Mouse (Mus musculus) left cerebral cortex, adult 9 months (tissue): ENCODE results near the gene Il18rap.
A peak's percentile ranks its signal among the peaks of the same experiment; 100 is the strongest.

Source experiments
- DNase-seq, 2 experiments: peaks; one replicate each; pipeline ENCODE4 v3.0.0; 2022; ENCODE audit warnings: low spot score in 2 of 2

The Il18rap gene

DNA sequence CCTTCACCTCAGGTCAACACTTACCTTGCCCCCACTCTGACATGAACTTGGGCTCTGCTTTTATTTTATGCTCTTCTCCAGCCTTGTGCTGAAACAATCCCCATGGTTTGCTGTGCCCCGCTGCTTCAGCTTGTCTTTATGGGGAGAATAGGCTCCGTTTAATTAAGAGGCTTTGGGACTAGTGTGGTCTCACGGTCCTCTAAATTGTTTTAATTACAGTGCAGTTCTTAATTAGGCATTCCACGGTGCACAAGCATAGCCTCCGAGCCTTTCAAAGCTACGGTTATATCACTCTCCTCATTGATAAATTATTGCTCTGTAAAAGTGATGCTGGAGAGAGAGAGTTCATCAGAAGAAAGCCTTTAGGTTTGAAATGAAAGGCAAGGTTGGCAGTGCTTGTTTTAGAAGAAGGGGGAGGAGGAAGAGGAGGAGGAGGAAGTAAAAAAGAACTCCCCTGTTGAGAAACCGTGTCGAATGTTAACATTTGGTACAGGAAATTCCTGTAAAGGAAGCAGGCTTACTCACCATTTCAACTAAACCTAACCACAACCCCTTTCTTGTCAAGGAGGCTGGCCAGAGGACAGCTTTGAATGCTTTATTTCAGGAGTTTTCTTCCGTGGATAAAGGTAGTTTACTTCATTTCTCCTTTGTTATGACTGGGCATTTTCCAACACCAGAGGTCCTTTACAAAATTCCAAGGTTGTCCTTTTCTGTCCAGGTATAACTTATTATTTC, at the start of gene Il18rap:
Gene Il18rap, plus strand, starts transcription at position 512 of the 735 bp plus-strand sequence.
- DNase-seq = no peak

DNA sequence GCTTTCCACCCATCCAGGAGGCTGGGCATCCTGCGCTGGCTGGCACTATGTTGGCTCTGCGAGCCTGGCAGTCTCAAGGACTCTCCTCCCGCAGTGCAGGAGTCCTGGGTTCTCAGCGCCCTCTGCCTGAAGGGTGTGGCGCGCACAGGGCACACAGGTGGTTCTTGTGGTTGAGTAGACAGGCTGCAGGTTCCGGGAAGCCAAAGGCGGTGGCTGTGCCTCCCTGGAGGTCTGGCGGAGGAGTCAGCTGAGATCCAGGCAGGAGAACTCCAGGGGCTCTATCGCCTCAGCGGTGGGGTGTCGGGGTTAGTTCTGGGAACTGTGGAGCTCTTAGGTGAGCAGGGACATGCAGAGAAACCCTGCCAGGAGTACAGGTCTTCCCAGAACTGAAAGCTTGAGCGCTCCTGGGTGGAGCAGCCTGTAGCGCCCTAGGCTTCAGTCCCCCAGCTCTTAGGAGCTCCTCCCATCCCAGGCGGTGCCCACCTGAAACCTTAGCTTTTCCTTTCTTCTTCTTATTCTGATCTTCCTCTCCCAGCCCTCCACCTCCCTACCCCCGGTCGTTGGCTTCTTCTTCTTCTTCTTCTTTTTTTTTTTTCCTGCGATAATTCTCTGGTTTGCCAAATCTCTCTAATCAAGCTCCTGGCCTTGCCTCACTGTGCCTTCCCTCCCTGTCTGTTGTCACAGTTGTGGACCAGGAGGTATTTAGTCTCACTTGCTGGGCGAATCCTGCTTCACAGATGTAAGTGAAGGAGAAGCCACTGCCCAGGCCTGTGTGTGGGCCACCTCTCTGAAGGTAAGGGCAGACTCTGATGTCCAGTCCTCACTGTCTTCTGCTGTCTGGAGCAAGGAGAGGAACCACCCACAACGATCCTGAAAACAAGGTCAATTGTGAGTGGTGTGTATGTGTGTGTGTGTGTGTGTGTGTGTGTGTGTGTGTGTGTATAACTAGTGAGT, 49.4 kb upstream of the Il18rap start, which contains the start of gene Il18r1:
Gene Il18r1, plus strand, starts transcription at position 76 of the 954 bp plus-strand sequence.
- no peak for DNase-seq

DNA sequence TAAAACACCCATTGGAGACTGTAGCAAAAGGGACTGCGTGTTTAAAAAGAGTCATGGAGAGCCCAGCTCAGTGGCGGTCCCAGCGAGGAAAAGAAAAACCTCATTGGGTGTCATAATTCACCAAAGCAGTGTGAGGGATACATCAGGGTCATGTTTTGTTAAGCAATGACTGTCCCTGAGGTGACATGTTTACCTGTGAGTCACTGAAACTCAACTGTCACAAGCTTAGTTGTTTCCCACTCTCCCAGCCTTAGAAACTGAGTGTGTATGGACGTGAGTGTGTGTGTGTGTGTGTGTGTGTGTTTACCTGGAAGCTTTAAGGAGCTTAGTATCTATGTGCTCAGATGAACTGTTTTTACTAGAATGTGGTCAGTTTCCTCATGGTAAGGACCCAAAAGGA, 47.9 kb upstream of the Il18rap start:
- no peak for DNase-seq

DNA sequence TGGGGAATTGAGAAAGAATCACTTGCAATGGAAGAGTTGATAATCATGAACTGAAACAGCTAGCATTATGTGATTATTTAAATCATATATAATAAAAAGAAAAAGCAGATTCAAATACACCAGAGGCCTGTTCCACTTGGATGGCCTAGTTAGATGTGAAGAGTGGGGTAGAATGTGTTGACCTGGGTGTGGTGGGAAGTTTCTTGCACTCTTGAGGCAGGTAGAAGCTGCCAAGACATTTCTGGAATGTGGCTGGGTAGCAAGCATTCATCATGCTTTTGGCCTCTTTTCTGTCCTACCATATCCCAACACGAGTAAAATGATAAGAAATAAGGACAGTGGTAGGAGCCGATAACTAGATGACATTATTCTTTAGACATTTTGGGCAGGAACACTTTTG, 46.4 kb upstream of the Il18rap start:
- no peak for DNase-seq

DNA sequence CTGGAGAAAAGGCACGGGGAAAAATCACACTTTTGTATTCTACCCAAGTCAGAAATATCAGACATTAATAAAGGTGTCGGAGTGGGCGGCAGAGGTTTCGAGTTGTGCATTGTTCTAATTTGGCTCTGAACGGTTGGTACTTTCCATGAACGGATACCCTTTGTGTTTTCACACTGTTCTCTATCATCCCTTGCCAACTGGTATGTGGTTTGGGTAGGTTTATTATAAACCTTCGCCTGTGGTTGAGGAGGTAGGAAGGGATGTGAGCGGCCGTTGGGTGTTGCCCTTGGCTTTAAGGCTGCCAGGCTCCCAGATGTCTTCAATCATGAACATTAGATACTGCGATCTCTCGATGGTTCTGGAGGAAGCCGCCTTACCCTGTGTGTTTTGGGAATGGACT, 45.3 kb upstream of the Il18rap start:
- DNase-seq = no peak

DNA sequence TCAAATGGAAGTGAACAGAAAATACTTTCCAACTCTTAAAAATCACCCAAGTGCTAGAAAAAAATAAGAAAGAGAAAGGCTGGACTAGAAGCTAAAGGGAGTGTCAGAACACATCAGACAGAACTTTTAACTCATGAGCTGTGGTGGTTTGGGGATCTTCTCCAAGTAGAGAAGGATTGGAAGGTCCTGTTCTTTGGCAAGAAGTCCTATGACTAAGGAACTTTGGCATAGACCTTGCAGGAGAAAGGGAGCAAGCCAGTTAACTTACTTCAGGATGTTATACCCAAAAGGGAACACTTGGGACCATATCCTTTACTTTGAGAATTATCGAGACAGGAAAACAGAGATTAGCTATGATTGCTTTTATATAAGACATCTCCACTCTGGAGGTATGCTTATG, 42.8 kb upstream of the Il18rap start:
- DNase-seq = no peak

DNA sequence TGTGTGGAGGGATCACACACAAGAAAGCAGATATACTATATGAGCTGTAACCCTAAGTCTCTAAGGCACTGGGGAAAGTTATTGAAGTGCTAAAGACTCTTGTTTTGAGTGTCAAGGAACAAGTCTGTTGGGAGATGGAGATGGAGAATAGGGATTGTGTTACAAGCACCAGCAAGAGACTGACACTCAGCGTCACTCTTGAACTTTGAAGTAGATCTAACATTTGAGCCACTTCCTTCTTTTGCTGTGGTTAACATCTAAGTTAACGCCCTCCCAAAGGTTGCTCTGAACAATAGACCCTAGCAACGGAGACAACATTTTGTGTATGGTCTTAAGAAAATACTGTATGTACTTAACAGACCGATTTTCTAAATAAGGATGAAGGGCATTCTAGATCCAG, 41.5 kb upstream of the Il18rap start:
- DNase-seq = no peak

DNA sequence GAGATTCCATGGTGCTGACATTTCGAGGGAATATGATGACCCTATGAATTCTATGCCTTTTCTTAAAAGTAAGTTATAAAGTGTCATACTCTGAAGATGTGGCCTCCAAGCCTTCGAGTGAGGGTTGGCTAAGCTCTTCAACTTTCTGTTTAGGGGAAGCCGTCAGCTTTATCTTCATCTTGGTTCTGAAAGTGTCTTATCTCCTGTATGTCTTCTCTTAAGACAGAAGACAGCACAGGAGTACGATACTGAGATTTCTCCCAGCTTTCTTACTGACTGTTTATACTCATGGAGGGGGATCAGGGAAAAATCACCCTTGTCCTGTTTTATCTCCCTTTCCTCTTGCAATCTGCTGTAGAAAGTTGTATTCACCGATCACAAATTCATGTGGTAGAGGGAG, 40.8 kb upstream of the Il18rap start:
- DNase-seq = no peak

DNA sequence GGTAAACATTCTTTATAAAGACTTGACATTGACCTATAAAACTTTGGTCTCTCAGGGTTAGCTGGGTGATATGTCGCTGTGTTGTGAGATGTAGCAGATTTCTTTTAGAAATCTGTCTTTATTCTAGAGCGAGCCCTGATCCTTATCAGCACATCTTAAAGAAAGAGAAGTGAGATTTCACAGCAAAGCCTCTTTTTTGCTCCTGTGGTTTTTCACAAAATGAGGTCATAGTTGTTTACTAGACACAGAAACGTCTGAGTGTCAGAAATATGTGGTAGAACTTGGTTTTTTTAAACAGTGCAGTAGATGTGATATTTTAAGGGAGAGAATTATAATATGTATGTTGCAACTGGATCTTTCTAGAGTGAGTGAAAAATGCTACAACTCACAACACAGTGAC, 39.5 kb upstream of the Il18rap start:
- DNase-seq = no peak

DNA sequence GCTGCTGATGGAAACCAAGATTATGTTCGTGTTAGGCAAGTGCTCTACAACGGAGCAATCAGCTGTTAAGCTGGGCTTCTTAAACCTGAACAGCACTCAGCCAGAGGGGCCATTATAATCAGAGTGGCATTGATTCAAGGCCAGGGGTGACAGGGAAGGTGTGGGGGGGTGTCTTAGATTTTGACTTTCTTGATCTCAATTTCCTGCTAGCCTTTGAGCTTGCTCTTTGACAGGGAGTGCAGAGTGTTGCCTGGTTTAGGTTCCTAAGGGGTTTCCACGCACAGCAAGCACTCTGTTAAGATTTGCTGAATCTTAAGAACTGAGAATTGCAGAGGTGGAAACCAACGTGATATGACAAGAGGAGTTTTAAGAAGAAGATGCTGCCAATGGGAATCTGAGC, 38.4 kb upstream of the Il18rap start:
- no peak for DNase-seq

DNA sequence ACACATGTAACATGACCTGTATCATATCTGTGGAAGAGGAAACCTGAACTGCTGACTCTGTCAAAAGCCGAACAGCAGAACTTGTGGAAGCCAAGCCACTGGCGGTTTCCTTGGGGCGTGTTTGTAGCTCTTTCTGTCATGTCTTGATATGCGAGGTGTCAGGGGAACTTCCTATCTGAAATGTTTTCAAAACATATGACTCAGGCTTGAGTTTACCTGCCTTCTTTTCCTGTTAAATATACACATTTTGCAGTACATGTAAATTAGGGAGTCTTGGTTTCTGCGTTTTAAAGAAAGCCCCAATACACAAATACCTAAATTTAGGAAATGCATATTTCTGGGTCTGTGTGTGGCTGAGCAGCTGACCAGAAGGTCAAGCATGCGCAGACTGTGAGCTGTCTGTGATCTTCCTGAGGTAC, 35.6 kb upstream of the Il18rap start:
- no peak for DNase-seq

DNA sequence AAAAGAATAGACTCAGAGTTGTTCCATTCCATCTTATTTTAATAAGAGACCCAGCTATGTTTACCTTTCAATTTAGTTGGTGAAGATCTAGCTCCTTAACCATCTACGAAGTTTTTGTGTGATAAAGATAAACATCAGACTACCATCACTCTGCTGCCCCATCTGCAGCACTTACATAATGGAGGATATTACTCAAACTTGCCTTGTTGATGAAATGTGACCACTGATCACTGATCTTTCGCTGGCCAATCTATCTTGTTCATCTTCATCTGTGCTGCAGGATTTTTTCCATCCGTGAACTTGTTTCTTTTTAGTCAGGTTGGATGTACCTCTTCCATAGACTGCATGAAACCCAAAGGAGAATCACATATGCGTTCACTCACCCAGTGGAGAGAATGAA, 20.6 kb upstream of the Il18rap start:
- DNase-seq = no peak

DNA sequence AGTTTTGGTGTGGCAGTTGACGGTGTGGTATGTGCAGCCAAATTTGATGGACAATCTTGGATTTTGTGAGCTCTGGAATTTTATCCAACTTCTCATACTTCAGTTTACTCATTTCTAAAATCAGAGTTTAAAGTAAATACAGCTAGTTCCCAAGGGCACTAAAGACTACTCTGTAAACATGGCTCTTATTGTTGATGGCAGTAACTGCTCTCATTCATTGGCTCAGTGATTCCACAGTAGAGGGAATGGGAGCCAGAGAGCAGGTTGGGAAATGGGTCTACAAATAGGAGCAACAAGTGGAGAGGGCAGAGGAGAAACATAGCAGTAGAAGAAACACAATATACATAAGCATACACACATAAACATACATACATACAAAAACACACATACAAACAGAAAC, 15.5 kb upstream of the Il18rap start:
- DNase-seq = no peak

DNA sequence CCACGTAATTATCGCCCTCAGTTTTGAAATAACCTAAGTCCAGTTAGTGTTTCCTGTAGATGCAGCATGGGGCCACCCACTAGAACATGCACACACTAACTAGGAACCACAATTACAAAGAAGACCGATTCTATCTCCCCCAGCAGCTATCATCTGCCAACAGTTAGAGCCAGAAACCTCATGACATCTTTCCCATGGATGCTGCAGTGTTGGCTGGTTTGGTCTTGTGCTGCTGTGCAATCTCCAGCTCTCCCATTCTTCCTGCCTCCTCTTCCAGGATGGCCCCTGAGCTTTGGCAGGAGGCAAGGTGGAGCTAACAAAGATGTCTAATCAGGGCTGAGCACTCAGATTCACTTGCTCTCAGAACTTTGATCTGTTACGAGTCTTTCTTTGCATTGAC, 14.0 kb upstream of the Il18rap start:
- no peak for DNase-seq

DNA sequence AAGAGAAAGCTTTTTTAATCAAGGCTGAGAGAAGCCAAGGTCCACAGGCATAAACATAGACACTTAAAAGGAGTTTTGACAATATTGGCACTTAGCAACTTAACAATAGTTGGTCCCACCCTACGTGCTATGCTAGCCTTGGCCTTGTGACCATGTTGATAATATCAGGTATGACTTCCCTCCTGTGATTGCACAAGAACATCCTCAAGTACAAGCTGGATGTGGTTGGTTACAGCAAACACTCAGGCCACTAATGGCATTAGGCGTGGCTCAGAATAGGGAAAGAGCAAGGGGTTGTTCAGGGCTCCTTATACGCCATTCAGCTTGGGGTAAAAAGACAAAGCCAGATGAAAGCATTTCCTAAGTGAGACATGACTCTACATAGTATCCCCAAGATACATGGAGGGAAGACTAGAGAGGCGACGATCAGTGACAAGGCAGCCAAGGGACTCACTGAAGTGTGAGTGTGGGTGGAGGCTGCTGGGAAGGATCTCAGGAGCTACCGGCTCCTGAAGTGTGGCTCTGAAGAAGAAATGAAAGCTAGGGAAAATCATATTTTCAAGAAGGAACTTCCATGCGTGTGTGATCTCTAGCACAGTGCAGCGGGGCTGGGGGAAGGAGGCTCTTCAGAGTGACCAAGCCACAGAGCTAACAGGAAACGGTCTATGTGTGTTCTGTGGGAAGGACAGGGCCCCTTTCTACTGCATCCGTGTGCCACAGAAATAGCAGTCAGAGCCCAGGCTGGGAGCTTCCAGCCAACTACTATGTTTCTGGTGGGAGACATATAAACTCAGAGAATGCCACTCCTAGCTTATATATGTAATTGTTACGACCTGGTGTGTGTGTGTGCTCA, 13.4 kb upstream of the Il18rap start:
- no peak for DNase-seq

DNA sequence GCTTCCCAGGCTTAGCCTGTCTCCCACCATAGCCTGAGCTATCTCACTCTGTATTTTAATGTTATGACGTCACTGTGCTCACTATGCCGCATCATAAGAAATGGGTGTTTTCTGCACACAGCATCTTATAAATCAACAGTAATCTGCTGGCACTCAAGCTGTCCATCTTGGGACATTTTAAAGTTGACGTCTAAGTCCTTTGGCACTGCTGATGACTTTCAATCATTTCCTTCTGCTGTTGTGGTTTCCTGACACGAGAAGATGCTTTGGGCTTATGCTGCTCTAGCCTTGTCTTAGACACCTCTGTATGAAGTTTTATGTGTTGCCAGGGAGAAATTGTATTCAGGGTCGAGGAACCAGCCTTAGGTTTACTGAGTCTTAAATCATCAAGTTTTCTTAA, 10.6 kb upstream of the Il18rap start:
- DNase-seq = no peak

DNA sequence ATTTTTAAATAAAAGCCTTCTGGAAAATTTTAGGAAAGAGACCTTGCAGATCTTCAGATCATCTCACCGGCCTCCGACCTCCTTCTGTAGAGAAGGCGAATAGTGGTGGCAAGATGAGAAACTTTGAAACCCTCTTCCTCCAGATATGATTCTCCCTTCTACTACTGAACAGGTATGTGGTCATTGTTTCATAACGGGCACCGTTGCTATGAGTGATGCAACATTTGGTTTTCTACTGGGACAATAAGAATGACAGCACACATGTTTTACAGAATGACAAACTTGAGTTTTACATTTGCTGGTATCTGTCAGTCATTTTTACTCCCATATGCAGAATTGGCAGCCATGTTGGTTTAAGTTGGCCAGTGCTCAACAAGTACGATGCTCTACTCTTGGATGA, 1.2 kb downstream of the Il18rap start:
- DNase-seq = no peak

DNA sequence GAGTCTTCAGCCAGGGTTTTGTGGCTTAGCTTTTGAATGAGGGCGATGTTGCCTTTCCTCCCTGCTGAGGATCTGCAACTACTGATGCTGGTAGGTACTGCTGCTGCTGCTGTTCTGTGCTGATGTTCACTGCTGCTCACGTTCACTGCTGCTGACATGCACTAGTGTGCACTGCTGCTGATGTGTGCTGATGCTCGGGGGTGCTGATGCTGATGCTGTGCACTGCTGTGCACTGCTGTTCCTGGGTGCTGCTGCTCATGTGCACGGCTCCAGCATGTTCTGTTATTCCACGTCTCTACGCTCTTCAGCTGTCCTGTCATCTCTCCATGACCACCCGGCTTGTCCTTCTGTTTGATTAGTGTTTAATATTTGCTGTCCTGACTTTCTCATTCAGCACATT, 7.8 kb downstream of the Il18rap start:
- DNase-seq = no peak

DNA sequence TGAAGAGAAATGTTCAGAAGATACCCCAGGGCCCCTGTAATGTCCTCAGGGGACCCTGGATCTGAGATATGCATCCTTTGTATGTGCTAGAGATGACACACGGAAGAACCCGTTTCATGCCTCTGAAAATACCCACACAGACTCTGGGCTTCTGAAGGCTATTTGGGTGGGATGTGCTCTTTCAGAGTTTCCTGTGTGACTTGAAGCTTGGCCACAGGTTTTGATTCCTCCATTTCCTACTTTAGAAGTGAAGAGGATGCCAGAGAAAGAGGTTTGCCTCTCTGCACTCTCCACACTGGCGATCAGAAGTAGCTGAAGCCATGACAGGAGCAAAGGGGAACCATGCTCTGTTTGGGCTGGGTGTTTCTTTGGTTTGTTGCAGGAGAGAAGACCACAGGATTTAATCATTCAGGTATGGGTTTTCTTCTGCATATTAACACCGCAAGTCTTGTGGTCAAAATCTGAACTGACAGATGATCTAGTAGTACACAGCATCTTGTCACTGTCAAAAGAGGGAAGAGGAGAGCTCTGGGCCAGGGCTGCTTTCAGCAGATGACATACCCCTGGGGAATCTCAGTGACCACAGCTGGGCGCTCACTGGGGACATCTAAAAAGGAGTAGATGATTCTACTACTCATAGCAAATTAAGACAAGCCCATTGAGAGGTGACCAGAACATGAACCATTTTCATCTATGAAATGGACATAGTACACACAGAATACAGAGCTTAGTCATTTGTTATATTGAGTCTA, 9.0 kb downstream of the Il18rap start:
- DNase-seq = no peak

DNA sequence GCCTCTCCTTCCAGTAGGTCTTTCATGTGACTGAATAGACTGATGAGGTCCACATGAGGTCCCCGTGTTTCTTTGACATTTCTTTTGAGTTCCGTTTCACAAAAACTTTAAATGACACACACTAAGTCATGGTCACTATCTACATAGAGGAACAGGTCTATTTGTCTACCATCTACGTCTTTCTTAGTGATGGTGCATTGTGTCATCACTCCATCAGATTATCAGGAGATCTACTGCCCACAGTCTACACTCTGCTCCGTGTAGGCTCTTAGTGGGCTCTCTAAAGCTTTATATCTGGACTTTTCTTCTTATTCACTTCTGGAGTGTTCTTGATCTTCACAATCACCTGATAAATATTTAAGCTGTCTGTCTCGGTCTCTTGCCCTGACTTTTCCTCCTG, 14.1 kb downstream of the Il18rap start:
- no peak for DNase-seq

DNA sequence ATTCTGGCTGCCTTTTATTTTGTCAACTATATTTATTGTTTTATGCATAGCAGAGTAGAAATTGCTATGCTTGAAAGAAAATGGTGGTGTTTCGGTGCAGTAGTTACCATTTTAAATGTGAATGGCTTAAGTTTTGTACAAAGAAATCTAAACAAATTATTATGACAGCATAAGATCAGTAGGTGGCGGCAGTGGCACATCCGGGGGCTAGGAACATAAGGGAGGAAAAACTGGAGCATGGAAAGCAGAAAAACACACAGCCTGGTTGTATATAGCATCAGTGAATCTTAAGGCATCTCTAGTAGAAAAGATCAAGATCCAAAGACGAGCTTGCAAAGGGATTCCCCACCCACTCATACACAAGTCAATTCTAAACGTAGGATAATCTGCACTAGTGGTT, 22.4 kb downstream of the Il18rap start:
- DNase-seq = peak in 1 of 2 experiments; percentile 5
